Mouse (Mus musculus) neural tube, embryonic 15.5 days (tissue): ENCODE data around the gene Rasip1. TPM values are rescaled to one million over a fixed set of nuclear protein-coding genes. Genes with fewer than 3 reads are reported as not detected.

Experiments
- ATAC-seq: fragments of 200-750 bp; cut with Nextera tagmentation; 2 replicates; pipeline ENCODE4 v1.8.0; 2017; ENCODE audit warnings: mild to moderate bottlenecking, moderate TSS enrichment, moderate library complexity; ENCODE audit not compliant: low FRiP score
- H3K27ac ChIP-seq: fragments of 300-500 bp; sonication (generic); replicated peaks from 2 replicates; pipeline ENCODE4 v1.5.1; 2015; ENCODE audit warnings: mild to moderate bottlenecking, inconsistent platforms
- H3K27me3 ChIP-seq: fragments of 300-500 bp; sonication (generic); replicated peaks from 2 replicates; pipeline ENCODE4 v1.6.1; 2015; ENCODE audit warnings: inconsistent platforms
- H3K36me3 ChIP-seq: fragments of 300-500 bp; sonication (generic); 2 replicates; pipeline ENCODE4 v1.6.1; 2015; ENCODE audit warnings: inconsistent platforms
- H3K4me1 ChIP-seq: fragments of 300-500 bp; sonication (generic); 2 replicates; pipeline ENCODE4 v1.6.1; 2015; ENCODE audit warnings: inconsistent platforms
- H3K4me2 ChIP-seq: fragments of 300-500 bp; sonication (generic); 2 replicates; pipeline ENCODE4 v1.6.1; 2015; ENCODE audit warnings: inconsistent platforms, mild to moderate bottlenecking, moderate library complexity
- H3K4me3 ChIP-seq: fragments of 300-500 bp; sonication (generic); replicated peaks from 2 replicates; pipeline ENCODE4 v1.5.1; 2015; ENCODE audit warnings: mild to moderate bottlenecking, inconsistent platforms
- H3K9ac ChIP-seq: fragments of 300-500 bp; sonication (generic); replicated peaks from 2 replicates; pipeline ENCODE4 v1.6.1; 2015; ENCODE audit warnings: mild to moderate bottlenecking, inconsistent platforms
- H3K9me3 ChIP-seq: fragments of 300-500 bp; sonication (generic); replicated peaks from 2 replicates; pipeline ENCODE4 v1.6.1; 2016; ENCODE audit warnings: inconsistent platforms
- WGBS: fragments of 180-500 bp; shearing (Covaris S2); methylation state at CpG from one replicate; pipeline ENCODE4 v1.1.7; 2015; ENCODE audit warnings: mixed read lengths; 5-methylcytosine and 5-hydroxymethylcytosine counted together
- polyA plus RNA-seq: library from polyadenylated mRNA; unstranded; fragments of >200 nt; fragmentation: Nextera tagmentation; extraction: Ambion mirVana; gene quantifications from 2 replicates; pipeline ENCODE4 v1.2.1, GENCODE M21; 2015

The Rasip1 gene
- polyA plus RNA-seq, 1 experiment from 2014 or later, result 17.6 TPM

GRCm38 (mm10) chr7:45679966-45680621 is 52.8 kb downstream of the Rasip1 start:
- 75% methylated on average over 14 of the region's 14 CpGs for WGBS
- H3K4me3 ChIP-seq, result no peak overlapping the region
- H3K27ac ChIP-seq, result no peak overlapping the region
- H3K27me3 ChIP-seq, result no peaks in the 10 kb centered on the region
- H3K36me3 ChIP-seq, result no peaks in the 10 kb centered on the region
- no peak overlapping the region for H3K4me2 ChIP-seq
- H3K4me1 ChIP-seq, result peaks cover 6% of the 10 kb centered on the region
- no peak for ATAC-seq
- no peak overlapping the region for H3K9ac ChIP-seq
- no peaks in the 10 kb centered on the region for H3K9me3 ChIP-seq

DNA sequence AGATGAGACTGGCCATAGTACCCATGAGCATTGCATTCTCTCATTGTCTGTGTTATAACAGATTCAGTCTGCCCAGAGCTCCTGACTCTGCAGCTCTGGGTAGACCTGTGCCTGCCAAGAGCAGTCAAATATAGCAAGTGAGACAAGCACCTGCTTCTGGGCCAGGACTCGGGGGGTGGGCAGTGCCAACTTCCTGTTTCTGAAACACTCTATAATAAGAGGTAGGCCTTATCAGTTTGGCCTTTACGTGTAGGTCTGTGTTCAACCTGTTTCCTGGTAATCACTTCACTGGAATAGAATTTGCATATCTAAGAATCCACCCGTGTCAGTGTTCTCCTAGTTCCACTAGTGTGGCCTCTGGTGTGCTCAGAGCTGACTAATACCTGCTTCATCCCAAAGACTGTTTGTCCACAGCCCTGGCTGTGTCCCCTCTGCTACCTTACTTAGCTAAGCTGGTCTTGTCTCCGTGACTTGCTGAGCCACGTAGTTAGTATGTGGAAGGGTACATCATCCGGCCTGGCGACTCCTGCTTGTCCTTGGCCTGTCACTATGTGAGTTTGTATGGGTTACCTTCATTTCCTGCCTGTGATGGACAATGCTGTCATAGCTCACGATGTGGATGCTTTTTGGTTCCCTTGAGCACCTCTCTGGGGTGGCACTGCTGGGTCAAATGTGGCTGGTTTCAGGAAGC is 53.9 kb downstream of the Rasip1 start:
- Histone ChIP-seq H3K4me2 (no peak overlapping the region), H3K36me3 (no peaks in the 10 kb centered on the region), H3K4me1 (peaks cover 11% of the 10 kb centered on the region), H3K4me3 (no peak overlapping the region), H3K27ac (no peak overlapping the region), H3K27me3 (no peaks in the 10 kb centered on the region), H3K9ac (no peak overlapping the region), H3K9me3 (no peaks in the 10 kb centered on the region)
- WGBS, result 84% methylated on average over 8 of the region's 8 CpGs
- ATAC-seq, result no peak

- Histone ChIP-seq H3K9me3 (no peaks in the 10 kb centered on the region), H3K4me2 (peak overlapping the region; percentile 47), H3K9ac (no peak overlapping the region), H3K36me3 (no peaks in the 10 kb centered on the region), H3K4me1 (peaks cover 12% of the 10 kb centered on the region), H3K4me3 (no peak overlapping the region), H3K27me3 (no peaks in the 10 kb centered on the region), H3K27ac (peak overlapping the region; percentile 68)
- ATAC-seq, result peak; percentile 68
- WGBS, result 29% methylated on average over 14 of the region's 14 CpGs
These were observed 55.1 kb downstream of the Rasip1 start for GRCm38 (mm10) chr7:45682144-45683126.

DNA sequence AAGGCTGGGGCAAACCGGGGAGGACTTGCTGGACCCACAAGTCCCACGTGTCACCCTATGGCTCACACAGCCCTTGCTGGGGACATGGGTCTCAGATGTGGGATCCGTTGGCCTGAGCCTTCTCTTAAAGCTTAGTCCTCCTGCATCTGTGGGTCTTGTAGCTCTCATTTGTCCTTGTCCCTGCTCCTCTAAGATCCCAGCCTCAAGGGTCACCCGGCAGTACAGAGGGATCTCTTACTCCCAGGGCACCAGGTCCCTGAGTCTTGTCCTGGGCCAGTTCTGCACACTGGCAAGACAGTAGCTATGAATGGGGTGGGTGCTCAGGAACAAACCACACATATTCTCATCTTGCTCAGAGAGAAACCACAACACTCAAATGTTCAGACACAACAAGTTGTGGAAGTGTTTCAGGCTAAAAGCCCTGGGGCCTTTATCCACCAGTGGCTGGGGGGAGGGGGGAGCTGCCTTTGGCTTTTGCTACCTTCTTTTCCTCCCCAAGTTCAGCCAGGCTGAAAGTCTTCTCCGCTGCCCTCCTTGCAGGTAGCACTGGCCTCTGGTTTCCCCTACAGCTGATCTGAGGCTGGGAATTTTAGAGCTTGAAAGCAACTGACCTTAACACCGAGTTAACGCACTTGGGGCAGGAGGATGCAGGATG is 56.2 kb downstream of the Rasip1 start, which contains the start of gene Ntn5:
Ntn5 (plus strand) TSS at position 627 of the 655 bp plus-strand sequence.
- Histone ChIP-seq H3K9me3 (no peaks in the 10 kb centered on the region), H3K4me3 (no peak within 1 kb of the TSS), H3K36me3 (no peaks in the 10 kb centered on the region), H3K4me1 (peaks cover 12% of the 10 kb centered on the region), H3K4me2 (no peak within 1 kb of the TSS), H3K9ac (no peak within 1 kb of the TSS), H3K27ac (no peak within 1 kb of the TSS), H3K27me3 (no peaks in the 10 kb centered on the region)
- no peak for ATAC-seq
- 76% methylated on average over 7 of the region's 7 CpGs for WGBS

- no peak overlapping the region for H3K4me3 ChIP-seq
- H3K36me3 ChIP-seq, result no peaks in the 10 kb centered on the region
- H3K27me3 ChIP-seq, result no peaks in the 10 kb centered on the region
- no peak overlapping the region for H3K27ac ChIP-seq
- ATAC-seq, result no peak
- WGBS, result 67% methylated on average over 10 of the region's 10 CpGs
- no peak overlapping the region for H3K9ac ChIP-seq
- peaks cover 12% of the 10 kb centered on the region for H3K4me1 ChIP-seq
- H3K4me2 ChIP-seq, result no peak overlapping the region
- no peaks in the 10 kb centered on the region for H3K9me3 ChIP-seq
These were observed 58.5 kb downstream of the Rasip1 start for GRCm38 (mm10) chr7:45685811-45686210.

DNA sequence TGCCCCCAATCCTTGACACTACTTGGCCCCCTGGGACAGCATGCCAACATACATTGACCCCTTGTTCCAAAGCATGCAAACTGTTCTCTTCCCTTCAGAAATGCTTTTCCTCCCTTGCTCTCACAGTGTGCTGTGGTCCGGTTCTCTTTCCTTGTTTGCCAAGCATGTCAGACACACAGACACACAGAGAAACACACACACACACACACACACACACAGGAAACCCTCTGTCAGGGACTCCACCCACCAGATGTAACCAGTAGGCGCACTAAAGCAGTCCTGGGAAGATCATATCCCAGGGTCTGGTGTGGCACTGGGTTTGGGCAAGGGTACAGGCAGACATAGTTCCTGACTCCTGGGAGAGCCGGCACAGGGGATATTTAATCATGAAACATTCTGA is 59.6 kb downstream of the Rasip1 start:
- 66% methylated on average over 3 of the region's 3 CpGs for WGBS
- Histone ChIP-seq H3K4me3 (no peak overlapping the region), H3K4me2 (no peak overlapping the region), H3K27me3 (no peaks in the 10 kb centered on the region), H3K9me3 (no peaks in the 10 kb centered on the region), H3K4me1 (peaks cover 12% of the 10 kb centered on the region), H3K36me3 (no peaks in the 10 kb centered on the region), H3K9ac (no peak overlapping the region), H3K27ac (no peak overlapping the region)
- ATAC-seq, result no peak

Other genes starting within 250 kb of the Rasip1 start
- gene Snrnp70, start 231.7 kb upstream of the Rasip1 start, polyA plus RNA-seq, result 166 and 190 TPM in 2 replicates
- 0.08 and 0.09 TPM in 2 replicates for gene Kcna7, start 221.8 kb upstream of the Rasip1 start, polyA plus RNA-seq
- gene Ntf5, start 213.8 kb upstream of the Rasip1 start, polyA plus RNA-seq, result 0.91 TPM in 1 of 2 replicates, not detected in the other
- 0.24 TPM in 1 of 2 replicates, not detected in the other for gene Lhb, start 206.7 kb upstream of the Rasip1 start, polyA plus RNA-seq
- gene Gys1, start 192.6 kb upstream of the Rasip1 start, polyA plus RNA-seq, result 21.7 and 24.0 TPM in 2 replicates
- gene Ruvbl2, start 189.4 kb upstream of the Rasip1 start, polyA plus RNA-seq, result 92.7 and 114 TPM in 2 replicates
- 4,883 and 5,335 TPM in 2 replicates for gene Ftl1, start 167.6 kb upstream of the Rasip1 start, polyA plus RNA-seq
- 224 and 236 TPM in 2 replicates for gene Bax, start 160.6 kb upstream of the Rasip1 start, polyA plus RNA-seq
- gene Tulp2, start 145.6 kb upstream of the Rasip1 start, polyA plus RNA-seq, result 0.15 and 0.59 TPM in 2 replicates
- not detected in 2 replicates for gene Gm45808, start 140.7 kb upstream of the Rasip1 start, polyA plus RNA-seq
- 4.2 and 4.8 TPM in 2 replicates for gene Dhdh, start 138.7 kb upstream of the Rasip1 start, polyA plus RNA-seq
- 140 and 158 TPM in 2 replicates for gene Nucb1, start 117.1 kb upstream of the Rasip1 start, polyA plus RNA-seq
- gene Ppp1r15a, start 101.2 kb upstream of the Rasip1 start, polyA plus RNA-seq, result 17.8 and 18.4 TPM in 2 replicates
- 4.3 and 4.7 TPM in 2 replicates for gene Plekha4, start 101.2 kb upstream of the Rasip1 start, polyA plus RNA-seq
- 0.93 TPM in 1 of 2 replicates, not detected in the other for gene Hsd17b14, start 72.6 kb upstream of the Rasip1 start, polyA plus RNA-seq
- 25.4 and 31.9 TPM in 2 replicates for gene Bcat2, start 57.3 kb upstream of the Rasip1 start, polyA plus RNA-seq
- gene Fgf21, start 12.0 kb upstream of the Rasip1 start, polyA plus RNA-seq, result 0.17 and 2.3 TPM in 2 replicates
- gene Fut1, start 10.2 kb upstream of the Rasip1 start, polyA plus RNA-seq, result 0.69 TPM in 1 of 2 replicates, not detected in the other
- 0.14 TPM in 1 of 2 replicates, not detected in the other for gene Izumo1, start 5.7 kb upstream of the Rasip1 start, polyA plus RNA-seq
- 4.5 and 5.6 TPM in 2 replicates for gene Mamstr, start 12.5 kb downstream of the Rasip1 start, polyA plus RNA-seq
- gene Fut2, start 38.9 kb downstream of the Rasip1 start, polyA plus RNA-seq, result 0.36 and 2.5 TPM in 2 replicates
- 1.7 and 1.9 TPM in 2 replicates for gene Ntn5, start 56.5 kb downstream of the Rasip1 start, polyA plus RNA-seq
- 0.47 and 0.77 TPM in 2 replicates for gene Sec1, start 66.9 kb downstream of the Rasip1 start, polyA plus RNA-seq
- gene Car11, start 72.4 kb downstream of the Rasip1 start, polyA plus RNA-seq, result 57.0 and 71.4 TPM in 2 replicates
- 3.3 and 3.9 TPM in 2 replicates for gene Dbp, start 77.6 kb downstream of the Rasip1 start, polyA plus RNA-seq
- gene Rpl18, start 88.0 kb downstream of the Rasip1 start, polyA plus RNA-seq, result 573 and 682 TPM in 2 replicates
- gene Sphk2, start 90.5 kb downstream of the Rasip1 start, polyA plus RNA-seq, result 23.0 and 25.7 TPM in 2 replicates
- gene Fam83e, start 93.7 kb downstream of the Rasip1 start, polyA plus RNA-seq, result 0.50 and 1.5 TPM in 2 replicates
- not detected in 2 replicates for gene Spaca4, start 98.3 kb downstream of the Rasip1 start, polyA plus RNA-seq
- gene Lmtk3, start 156.2 kb downstream of the Rasip1 start, polyA plus RNA-seq, result 19.3 and 26.0 TPM in 2 replicates
- gene Sult2b1, start 157.2 kb downstream of the Rasip1 start, polyA plus RNA-seq, result 7.1 and 8.6 TPM in 2 replicates
- gene Cyth2, start 187.1 kb downstream of the Rasip1 start, polyA plus RNA-seq, result 211 and 253 TPM in 2 replicates
- gene Kcnj14, start 197.3 kb downstream of the Rasip1 start, polyA plus RNA-seq, result 1.4 and 1.7 TPM in 2 replicates
- 40.7 and 48.9 TPM in 2 replicates for gene Grwd1, start 203.5 kb downstream of the Rasip1 start, polyA plus RNA-seq
- 55.7 and 65.9 TPM in 2 replicates for gene Kdelr1, start 245.3 kb downstream of the Rasip1 start, polyA plus RNA-seq